Mouse (Mus musculus) gastrocnemius, postnatal 36 days (tissue): ENCODE data around the gene Spag6l. TPM values are rescaled to one million over a fixed set of nuclear protein-coding genes. Genes with fewer than 3 reads are reported as not detected.
A peak's percentile ranks its signal among the peaks of the same experiment; 100 is the strongest.
"Not testable (repeated sequence)": the region's sequence is repeated elsewhere in the genome, so short reads cannot be mapped to it uniquely, and the experiment has no call there.

ENCODE experiments used
- DNase-seq, 2 experiments: peaks; one replicate each; pipeline ENCODE4 v3.0.0; 2022
- intact Hi-C: fragments of 180-260 bp; cut with DNase I; formaldehyde crosslinking; loops from one replicate; pipeline ENCODE4 v1.15.1; 2025
- long read RNA-seq, 2 experiments: library from polyadenylated mRNA; stranded (forward); transcript quantifications; one replicate each; pipeline ENCODE4 v2.0.0; 2021
- total RNA-seq, 2 experiments: library from RNA; stranded (reverse); gene quantifications; 2 replicates each; pipeline ENCODE4 v1.2.3; 2021

The Spag6l gene
- total RNA-seq: not detected
- long read RNA-seq, experiment 1: 0 reads
- long read RNA-seq, experiment 2: 0 reads

DNA sequence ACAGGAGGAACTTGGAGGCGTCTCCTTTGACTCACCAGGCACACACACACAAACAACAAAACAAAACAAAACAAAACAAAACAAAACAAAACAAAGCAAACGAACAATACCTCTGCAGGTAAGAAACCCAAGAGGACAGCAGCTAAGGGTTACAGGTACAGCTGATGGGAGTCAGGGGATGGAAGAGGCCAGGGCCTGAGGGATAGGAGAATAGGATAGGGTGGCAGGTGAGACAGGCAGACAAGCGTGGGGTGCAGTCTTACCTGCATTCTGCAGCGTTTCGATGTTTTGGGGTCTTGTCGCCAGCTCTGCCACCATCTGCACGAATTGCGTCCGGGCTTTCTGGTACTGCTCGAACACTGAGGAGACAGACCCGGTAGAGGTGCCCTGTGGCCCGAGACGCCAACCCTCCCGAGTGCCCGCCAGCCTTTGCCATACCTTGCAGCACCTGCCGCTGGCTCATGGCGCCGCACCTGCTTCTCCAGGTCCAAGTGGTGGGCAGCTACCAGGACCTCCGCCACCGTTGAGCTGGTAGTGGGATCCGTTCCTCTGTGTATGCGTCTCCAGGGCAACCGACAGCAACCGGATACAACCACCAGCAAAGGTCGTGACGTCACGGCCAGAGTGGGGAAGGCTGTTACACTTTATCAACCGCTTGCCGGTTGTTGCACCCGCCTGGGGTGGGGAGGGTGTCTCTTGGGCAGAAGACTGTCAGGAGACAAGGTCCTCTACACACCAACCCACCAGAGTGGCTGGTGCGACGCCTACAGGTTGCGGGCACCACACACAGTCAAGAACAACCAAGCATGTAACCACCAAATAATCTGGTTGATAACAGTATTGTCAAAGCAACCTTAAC is at the start of gene Spag6l:
TSS of gene Spag6l (minus strand) at position 700 of the 859 bp plus-strand sequence.
- no peak for DNase-seq
- intact Hi-C loops: no loop called here

DNA sequence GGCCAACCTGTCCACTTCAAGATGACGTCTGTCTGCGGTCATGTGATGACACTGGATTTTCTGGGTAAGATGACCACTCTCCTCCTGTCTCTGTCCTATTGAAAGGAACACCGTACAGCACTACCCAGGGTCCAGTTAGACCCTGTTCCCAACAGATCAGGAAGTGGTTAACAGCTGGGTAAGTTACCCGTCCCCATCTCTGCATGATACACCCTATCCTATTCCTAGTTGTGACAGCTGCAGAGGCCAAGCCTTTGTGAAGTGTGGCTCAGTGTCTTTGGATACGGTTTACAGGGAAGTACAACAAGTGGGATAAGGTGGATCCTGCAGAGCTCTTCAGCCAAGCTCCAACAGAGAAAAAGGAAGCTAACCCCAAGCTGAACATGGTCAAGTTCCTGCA is 49.8 kb upstream of the Spag6l start:
- intact Hi-C loops: no loop called here
- DNase-seq: no peak

DNA sequence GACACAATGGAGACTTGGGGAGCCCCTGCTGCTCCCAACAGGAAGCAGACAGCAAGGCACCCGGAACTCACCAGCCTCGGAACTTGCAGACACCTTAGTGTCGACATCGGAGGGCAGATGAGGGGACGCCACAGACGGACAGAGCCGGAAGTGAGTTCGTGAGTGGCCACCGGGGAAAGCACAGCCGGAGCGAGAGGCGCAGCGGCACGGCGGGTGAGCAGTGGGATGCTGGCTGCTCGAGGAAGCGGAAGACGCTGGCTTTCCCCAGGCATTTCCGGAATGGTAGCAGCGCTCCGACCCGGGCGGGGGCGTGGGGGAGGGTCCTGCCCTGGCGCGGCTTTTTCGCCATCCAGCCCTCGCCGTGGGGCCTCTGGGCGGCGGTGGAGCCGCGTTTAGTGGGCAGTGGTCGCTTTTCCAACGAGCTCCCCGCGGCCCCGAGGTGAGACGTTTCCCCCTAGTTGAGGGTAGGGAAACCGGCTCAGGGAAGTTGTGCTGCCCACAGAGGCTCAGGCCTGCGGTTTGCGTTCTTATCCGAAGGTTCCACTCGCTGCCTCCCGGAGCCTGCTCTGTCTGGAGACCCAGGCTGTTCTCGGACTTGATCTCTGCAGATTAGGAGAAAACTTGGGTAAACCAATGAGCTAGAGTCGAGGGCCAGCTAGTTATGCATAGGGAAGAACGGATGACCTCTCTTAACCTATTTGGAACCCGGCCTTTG is 41.5 kb upstream of the Spag6l start, which contains the start of the genes Top3b and Vpreb1:
TSS of gene Top3b (plus strand) at position 120 of the 715 bp plus-strand sequence.
TSS of gene Vpreb1 (minus strand) at position 227 of the 715 bp plus-strand sequence.
- peak; percentile 82 to 83 for DNase-seq
- intact Hi-C loops: no loop called here

DNA sequence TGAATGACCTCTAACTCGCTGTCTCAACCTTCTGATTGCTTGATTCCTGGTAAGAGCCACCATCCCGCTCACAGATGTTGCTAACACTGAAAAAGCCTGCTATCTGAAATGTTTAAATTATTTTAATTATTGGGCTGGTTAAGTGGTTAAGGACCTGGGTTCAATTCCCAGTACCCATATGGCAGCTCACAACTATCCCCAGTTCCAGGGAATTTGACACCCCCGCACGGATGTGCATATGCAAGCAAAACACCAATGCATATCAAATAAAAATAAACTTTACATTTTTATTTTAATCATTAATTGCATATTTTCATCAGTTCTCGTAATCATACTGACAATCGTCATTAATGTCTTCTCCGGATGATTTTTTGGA is 41.0 kb upstream of the Spag6l start:
- intact Hi-C loops: no loop called here
- no peak for DNase-seq

DNA sequence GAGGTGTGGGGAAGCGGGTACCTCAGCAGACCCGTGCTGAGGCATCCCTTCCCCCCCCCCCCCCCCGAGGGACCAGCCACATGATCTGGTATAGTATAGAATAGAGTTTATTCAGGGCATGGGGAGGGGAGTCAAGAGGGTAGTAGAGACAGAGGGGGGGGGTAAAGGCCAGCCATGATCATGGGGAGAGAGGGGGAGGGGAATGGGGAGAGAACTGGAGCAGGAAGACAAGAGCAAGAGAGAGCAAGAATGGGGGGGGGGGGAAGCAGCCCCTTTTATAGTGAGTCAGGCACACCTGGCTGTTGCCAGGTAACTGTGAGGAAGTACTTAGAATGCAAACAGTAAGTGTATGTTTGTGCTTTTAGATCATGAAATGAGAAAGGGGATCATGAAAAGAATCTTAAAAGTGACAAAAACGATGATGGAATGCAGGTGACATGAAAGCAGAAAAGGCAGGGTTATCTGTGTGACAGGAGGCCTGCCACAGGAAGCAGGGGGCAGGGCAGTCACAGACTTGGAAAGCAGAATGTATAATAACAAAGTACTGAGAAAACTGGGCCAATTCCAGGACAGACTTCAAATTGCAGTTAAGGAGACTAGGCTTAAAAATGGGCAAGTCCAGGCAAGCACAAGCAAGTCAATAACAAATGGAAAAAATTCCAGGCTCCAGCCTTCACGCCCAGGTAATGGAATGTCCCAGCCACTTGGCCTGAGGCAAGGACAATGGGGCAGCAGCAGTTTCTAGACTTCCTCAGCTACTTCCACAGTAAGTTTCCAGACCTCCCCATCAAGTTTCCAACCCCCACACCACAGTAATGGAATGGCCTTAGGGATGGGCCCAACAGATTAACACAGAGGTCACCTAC is 36.7 kb upstream of the Spag6l start:
- no peak for DNase-seq
- intact Hi-C loops: no loop called here

DNA sequence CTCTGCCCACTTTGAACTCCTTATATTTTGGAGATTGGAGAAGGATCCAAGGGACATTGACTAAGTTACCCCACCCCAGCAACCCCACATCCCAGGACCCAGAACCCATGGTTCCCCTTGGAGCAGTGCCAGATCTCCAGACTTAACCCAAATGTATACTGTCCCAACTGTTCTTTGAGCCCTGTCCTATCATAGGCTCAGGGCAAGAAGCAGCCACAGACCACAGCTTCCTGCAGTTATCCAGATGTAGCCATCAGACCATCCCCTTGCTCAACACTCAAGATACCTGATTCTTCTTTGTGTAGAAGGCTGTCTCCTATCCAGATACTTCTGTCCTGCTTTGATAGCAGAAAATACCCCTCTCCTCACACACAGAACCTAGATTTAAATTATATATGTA is 36.0 kb upstream of the Spag6l start:
- intact Hi-C loops: no loop called here
- no peak for DNase-seq

DNA sequence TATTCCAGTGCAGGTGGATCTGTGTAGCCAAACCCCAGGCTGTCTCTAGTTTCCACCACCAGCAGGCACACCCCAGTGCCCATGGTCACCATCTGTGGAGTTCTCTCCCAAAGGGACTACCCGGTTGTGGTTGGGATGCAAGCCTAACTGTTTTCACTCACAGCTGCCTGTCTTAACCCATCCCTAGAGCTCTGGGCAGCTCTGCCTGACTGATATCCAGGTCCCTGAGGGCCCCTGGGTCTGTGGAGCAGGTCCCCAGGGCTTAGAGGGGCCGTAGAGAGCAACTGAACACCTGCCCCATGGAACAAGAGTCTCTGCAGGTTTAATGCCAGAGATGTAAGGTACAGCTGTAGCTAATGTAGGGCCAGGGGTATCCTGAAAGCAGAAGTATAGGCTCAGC is 34.7 kb upstream of the Spag6l start, which contains the start of gene Igll1:
TSS of gene Igll1 (minus strand) at position 8 of the 400 bp plus-strand sequence.
- intact Hi-C loops: no loop called here
- DNase-seq: no peak

DNA sequence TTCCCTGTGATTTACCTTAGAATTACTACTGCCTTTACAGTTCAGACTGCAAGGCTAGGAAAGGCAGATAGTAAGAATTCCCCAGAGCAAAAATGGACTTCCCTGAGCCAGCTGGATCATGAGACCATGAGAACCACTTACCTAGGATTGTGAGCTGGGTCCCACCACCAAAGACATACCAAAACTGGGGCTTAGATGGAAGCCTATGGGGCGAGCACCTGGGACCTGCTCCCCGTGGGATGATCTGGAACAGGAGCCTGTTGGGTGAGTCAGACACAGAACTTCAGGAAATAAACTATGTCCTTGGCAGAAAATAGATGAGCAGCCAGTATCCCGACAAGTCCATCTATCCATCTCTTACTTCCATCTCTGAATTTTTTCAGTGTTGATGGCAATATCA is 33.0 kb upstream of the Spag6l start:
- intact Hi-C loops: no loop called here
- DNase-seq: no peak

DNA sequence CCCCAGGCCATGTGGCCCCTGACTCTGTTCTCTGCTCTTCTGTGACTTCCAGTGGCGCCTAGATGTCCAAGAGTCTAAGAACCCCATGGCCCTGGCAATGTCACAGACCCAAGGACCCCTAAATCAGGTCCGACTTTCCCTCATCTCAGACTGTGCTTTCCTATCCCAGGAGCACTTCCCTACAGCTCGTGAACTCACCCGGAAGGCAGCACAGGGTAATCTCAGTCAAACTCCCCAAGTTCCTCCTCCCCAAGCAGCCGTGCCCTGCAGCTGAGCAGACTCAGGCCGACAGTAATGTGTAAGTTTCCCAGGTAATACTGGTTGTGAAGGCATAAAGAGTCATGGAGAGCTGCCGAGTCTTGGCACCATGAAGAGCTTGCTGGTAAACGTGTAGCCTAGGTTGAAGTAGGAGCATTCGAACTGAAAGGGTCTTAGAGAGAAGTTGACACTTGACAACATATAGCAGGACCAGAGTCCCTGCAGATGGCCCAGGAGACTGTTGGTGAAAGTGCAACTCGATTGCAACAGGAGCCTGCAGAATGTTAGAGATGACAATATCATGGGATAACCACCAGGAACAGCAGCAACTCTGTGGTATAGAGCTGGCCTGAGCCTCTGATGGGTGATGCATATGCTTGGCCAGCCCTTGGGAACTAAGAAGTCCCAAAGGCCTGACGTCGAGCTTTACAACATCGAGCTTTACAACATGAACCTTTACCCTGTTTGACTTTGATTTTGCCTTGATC is 27.6 kb upstream of the Spag6l start:
- intact Hi-C loops: no loop called here
- no peak for DNase-seq

DNA sequence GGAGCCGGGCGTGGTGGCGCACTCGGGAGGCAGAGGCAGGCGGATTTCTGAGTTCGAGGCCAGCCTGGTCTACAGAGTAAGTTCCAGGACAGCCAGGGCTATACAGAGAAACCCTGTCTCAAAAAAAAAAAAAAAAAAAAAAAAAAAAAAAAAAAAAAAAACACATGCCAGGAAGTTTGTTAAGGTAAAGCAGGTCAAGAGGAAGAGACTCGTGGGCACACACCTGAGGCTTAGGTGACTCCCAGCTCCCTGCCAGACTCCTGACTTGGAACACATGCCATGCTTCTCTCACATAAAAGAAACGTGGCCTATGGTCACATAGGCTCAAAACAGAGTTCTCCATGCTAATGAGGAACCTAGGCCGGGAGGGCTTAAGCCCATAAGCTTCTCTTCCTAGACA is 26.8 kb upstream of the Spag6l start:
- DNase-seq, intact Hi-C loops: not testable (repeated sequence)

DNA sequence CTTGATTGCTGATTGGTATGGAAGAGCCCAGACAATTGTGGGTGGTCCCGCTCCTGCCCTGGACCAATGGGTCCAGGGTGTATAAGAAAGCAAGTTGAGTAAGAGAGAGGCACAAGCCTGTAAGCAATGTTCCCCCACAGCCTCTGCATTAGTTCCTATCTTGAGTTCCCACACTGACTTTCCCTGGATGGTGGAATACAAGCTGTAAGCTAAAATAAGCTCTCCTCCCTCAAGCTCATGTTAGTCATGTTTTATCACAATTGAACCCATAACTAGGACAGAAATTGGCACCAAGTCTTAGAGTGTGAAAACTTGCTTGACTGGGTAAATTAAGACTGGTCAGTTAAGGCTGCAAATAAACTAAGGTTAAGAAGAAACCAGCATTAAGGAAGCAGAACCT is 26.3 kb upstream of the Spag6l start:
- no peak for DNase-seq
- intact Hi-C loops: no loop called here

DNA sequence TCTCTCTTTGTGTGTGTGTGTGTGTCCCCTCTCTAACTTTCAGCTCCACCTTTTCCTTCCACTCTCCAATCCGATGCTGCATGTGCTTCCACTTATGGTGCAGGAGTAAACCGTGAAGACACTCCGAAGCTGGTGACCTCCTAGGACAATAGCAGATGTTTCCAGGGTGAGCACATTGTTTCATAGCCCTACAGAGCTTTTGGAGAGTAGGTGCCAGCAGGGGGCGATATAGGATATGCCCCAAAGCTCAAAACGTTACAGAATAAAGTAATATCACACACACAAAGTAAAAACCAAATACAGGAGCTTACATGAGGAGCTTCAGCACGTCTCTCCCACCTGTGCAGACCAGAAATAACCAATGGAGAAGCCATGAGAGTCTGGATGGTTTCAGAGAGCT is 25.6 kb upstream of the Spag6l start:
- intact Hi-C loops: no loop called here
- no peak for DNase-seq

DNA sequence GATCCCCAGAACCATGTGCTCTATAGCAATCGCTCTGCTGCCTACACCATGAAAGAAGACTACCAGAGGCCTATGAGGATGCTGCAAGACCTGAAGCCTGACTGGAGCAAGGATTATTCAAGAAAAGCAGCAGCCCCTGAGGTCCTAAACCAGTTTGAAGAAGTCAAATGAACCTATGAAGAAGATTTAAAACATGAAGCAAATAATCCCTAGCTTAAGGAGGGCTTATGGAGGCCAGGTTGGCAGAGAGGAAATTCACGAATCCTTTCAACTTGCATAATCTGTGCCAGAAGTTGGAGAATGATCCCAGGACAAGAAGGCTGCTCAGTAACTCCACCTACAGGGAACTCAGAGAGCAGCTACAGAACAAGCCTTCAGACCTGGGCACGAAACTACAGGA is 23.2 kb upstream of the Spag6l start:
- DNase-seq: no peak
- intact Hi-C loops: no loop called here

DNA sequence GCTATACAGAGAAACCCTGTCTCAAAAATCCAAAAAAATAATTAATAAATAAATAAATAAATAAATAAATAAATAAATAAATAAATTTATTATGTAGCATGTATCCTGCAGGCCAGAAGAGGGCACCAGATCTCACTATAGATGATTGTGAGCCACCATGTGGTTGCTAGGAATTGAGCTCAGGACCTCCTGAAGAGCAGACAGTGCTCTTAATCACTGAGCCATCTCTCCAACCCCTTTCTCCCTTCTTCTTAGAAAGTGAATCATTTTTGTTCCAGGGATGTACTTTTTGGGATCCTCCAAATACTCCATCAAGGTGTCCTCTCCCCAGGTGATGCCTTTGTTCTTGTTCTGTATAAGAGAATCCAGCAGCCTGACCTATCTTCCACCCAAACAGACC is 19.9 kb upstream of the Spag6l start:
- intact Hi-C loops: no loop called here
- DNase-seq: no peak

DNA sequence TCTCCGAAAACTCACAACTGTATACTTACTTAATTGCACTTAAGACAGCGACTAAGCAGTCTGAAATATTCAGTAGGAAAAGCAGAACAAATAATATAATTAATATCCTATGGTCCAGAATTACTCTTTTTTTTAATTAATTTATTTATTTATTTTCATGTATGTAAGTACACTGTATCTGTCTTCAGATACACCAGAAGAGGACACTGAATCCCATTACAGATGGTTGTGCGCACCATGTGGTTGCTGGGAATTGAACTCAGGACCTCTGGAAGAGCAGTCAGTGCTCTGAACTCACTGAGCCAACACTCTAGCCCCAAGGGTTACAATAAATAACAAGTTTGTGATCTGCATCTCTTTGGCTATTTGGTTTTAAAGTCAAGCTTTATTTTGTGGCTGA is 415 bp upstream of the Spag6l start:
- intact Hi-C loops: no loop called here

DNA sequence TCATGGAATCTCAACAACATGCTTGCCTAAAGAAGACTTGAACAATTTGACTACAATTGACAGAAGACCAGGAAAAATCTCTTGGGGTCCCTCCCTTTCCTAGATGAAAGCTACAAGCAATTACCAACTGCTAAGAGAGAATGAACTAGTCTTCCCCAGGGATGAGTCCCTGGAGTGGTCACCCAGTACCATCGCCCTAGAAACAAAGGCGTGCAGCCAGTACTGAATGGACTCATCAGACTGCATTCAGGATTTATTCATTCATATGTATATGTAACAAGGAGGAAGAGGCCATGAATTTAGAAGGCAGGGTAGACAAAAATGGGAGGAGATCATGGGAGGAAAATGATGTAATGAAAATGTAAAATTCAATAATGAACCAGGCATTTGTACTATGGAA is 3.0 kb downstream of the Spag6l start:
- intact Hi-C loops: no loop called here

More for the DNA sequence above, 415 bp upstream of the Spag6l start:
- no peak for DNase-seq

DNA sequence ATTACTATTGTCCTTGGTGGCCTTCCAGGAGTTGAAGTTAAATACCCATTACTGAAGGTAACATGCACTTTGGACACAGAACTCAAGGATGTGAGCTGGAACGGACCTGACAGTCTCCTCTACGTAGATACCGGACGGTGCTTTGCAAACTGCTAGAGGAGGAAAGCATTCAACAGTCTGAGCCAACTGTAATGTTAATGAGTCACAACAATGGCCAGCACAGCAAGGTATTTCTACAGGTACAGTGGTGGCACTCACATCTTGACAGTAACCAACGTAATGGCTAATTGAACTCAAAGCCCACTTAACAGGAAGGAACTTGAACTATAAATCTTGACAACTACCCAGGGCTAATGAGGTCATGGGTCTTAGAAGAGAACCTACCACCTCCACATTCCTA is 3.8 kb downstream of the Spag6l start:
- intact Hi-C loops: no loop called here
- DNase-seq: no peak

More for the DNA sequence above, 3.0 kb downstream of the Spag6l start:
- DNase-seq: no peak

DNA sequence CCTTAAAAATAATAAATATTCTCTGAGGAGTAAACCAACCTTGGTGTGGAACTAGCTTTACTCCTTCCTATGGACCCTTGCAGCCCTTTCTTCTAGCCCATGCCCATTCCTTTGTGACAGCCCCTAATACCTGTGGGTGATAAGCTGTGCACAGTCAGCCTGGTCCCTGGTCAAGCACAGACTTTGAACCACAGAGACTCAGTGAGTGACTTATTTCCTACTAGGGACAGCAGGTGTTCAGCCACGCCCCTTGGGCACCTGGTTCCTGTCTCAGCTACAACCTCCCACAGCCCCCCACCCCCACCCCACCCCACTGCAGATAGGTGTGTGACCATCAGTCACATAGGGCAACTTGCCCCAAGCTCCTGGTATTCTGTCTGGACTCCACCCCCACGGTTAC is 22.9 kb downstream of the Spag6l start:
- no peak for DNase-seq
- intact Hi-C loops: no loop called here
